Mouse (Mus musculus) liver, postnatal 0 days (tissue): ENCODE results near the gene Ccl27a.

Experiments
- CTCF ChIP-seq: sonication (generic); IDR thresholded peaks from 2 replicates; pipeline ENCODE4 v1.5.1; 2016; ENCODE audit warnings: antibody characterized with exemption, low read depth
- EP300 ChIP-seq: IDR thresholded peaks from 2 replicates; pipeline ENCODE4 v1.6.1; 2016; ENCODE audit warnings: antibody characterized with exemption, low read depth, mild to moderate bottlenecking

DNA sequence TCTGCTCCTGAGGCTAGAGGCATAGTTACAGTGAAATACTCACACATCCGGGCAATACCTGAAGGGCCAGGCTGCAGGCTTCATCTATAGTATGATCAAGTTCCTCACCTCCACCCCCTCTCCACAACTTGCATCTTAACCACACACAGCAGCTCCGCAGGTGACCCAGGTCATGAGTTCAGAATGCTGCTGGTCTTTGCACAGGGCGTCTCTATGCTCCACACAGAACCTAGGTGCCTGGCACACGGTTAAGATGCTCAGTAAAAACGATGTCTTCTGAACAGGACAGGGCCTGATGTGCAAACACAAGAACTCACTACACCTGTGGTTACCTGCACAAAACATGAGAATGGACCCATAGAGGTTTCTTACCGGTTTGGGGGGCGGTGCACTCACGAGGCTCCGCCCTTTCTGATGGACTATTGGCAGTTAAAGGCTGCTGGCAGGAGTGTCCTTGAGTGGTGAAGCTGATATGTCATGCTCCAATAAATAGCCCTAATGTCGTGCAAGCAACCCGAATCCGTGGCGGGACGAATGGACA is 19.2 kb downstream of the Ccl27a start, which contains the start of gene Galt:
- TF ChIP-seq CTCF (no peak), EP300 (no peak)
